30 mouse cellular contexts compared by ENCODE assay signal in genomic region chr1:52048711-52049110, GRCm38 (mm10).
DNase-seq lines count a peak whose midpoint lies in the region; ATAC-seq and TF ChIP-seq lines count a peak whose summit lies in the region.
"Had no signal": no experiment of that assay in that cellular context is flagged by ENCODE, and none has a peak within 500 bp of the region (broad histone marks: within the 10 kb centered on the region; RNA-seq: fewer than 3 reads in every experiment).

No protein-coding gene starts in this region.

- H3K4me2 ChIP-seq in midbrain, embryonic 14.5 days (ENCODE audit: low read length), result no peak overlapping the region
- no peak overlapping the region for H3K4me2 ChIP-seq in midbrain, embryonic 13.5 days (replicated peaks)
- H3K4me2 ChIP-seq: embryonic facial prominence, embryonic 13.5 days; heart, embryonic 11.5 days; limb, embryonic 15.5 days; lung, embryonic 14.5 days; neural tube, embryonic 12.5 days had no signal

- intact Hi-C loops in left cerebral cortex, postnatal 4 days (cut with DNase I), result no loop called here

- TF ChIP-seq CTCF in brain, embryonic 14.5 days (IDR thresholded peaks at IDR 0.05; ENCODE audit: borderline replicate concordance, extremely low read depth, insufficient read depth, insufficient read length), result no peak

- H3K9me3 ChIP-seq in midbrain, embryonic 14.5 days (ENCODE audit: control insufficient read depth, low read length), result no peaks in the 10 kb centered on the region
- H3K9me3 ChIP-seq in midbrain, embryonic 13.5 days, result no peaks in the 10 kb centered on the region
- H3K9me3 ChIP-seq: embryonic facial prominence, embryonic 13.5 days; hindbrain, embryonic 10.5 days; limb, embryonic 15.5 days; megakaryocyte, embryonic 14.5 days; neural tube, embryonic 12.5 days had no signal

- 41% methylated on average over 2 of the region's 2 CpGs for WGBS in midbrain, embryonic 14.5 days
- 47% methylated on average over 2 of the region's 2 CpGs for WGBS in midbrain, embryonic 13.5 days

- TF ChIP-seq POLR2A in brain, embryonic 14.5 days (IDR thresholded peaks at IDR 0.05; ENCODE audit: borderline replicate concordance, extremely low read depth, insufficient read depth, insufficient read length, poor library complexity, severe bottlenecking), result no peak

- H3K9ac ChIP-seq in midbrain, embryonic 14.5 days (replicated peaks; ENCODE audit: low read length), result no peak overlapping the region
- no peak overlapping the region for H3K9ac ChIP-seq in midbrain, embryonic 13.5 days (replicated peaks)
- H3K9ac ChIP-seq: embryonic facial prominence, embryonic 13.5 days; limb, embryonic 15.5 days; liver, embryonic 14.5 days; lung, embryonic 14.5 days; neural tube, embryonic 12.5 days had no signal

- H3K36me3 ChIP-seq in midbrain, embryonic 14.5 days (ENCODE audit: control insufficient read depth, insufficient read depth, low read length), result no peaks in the 10 kb centered on the region
- H3K36me3 ChIP-seq in midbrain, embryonic 13.5 days, result no peaks in the 10 kb centered on the region
- H3K36me3 ChIP-seq: embryonic facial prominence, embryonic 13.5 days; hindbrain, embryonic 10.5 days; limb, embryonic 15.5 days; neural tube, embryonic 12.5 days had no signal

- H3K27me3 ChIP-seq in midbrain, embryonic 14.5 days (ENCODE audit: control insufficient read depth, insufficient read depth, low read length), result no peaks in the 10 kb centered on the region
- H3K27me3 ChIP-seq in midbrain, embryonic 13.5 days, result no peaks in the 10 kb centered on the region
- H3K27me3 ChIP-seq: embryonic facial prominence, embryonic 13.5 days; limb, embryonic 15.5 days; megakaryocyte, embryonic 14.5 days; neural tube, embryonic 12.5 days had no signal

- no peak overlapping the region for H3K27ac ChIP-seq in midbrain, embryonic 14.5 days (replicated peaks; ENCODE audit: low read depth, low read length)
- no peak overlapping the region for H3K27ac ChIP-seq in midbrain, embryonic 13.5 days
- H3K27ac ChIP-seq: embryonic facial prominence, embryonic 13.5 days; hindbrain, embryonic 10.5 days; kidney, postnatal 0 days; limb, embryonic 15.5 days; liver, embryonic 14.5 days; neural tube, embryonic 12.5 days had no signal

- ATAC-seq in frontal cortex, adult (ENCODE audit: low TSS enrichment), result peak; percentile 98
- ATAC-seq in midbrain, embryonic 14.5 days (ENCODE audit: low FRiP score, low TSS enrichment), result no peak
- ATAC-seq in midbrain, embryonic 13.5 days, result no peak
- ATAC-seq: inflammation-experienced regulatory T-cells, adult 6 months had no signal

- no peaks in the 10 kb centered on the region for H3K4me1 ChIP-seq in midbrain, embryonic 14.5 days (ENCODE audit: control insufficient read depth, insufficient read depth, low read length)
- 0 out of 2 replicates have a peak, but pooled peaks cover 4% of the 10 kb centered on the region for H3K4me1 ChIP-seq in midbrain, embryonic 13.5 days (replicated peaks)
- H3K4me1 ChIP-seq: embryonic facial prominence, embryonic 13.5 days; limb, embryonic 15.5 days; neural tube, embryonic 12.5 days had no signal

- no peak for DNase-seq in frontal cortex, postnatal 14 days (ENCODE audit: low spot score in 2 of 2)
- DNase-seq in midbrain, embryonic 14.5 days, result peak; percentile 42
- DNase-seq in brain, embryonic 14.5 days (ENCODE audit: low read depth), result peak; percentile 51
- DNase-seq in mesoderm, embryonic 11.5 days (ENCODE audit: low read depth, low spot score), result peak; percentile 9
- DNase-seq in urinary bladder, postnatal 25 days (ENCODE audit: low spot score), result no peak
- no peak for DNase-seq in left cerebral cortex, postnatal 4 days
- DNase-seq: adrenal gland, postnatal 36 days; cerebellum, adult 2 months; cerebellum, postnatal 25 days; embryo, embryonic 11 days; gastrocnemius, postnatal 14 days; heart, adult 11 months; heart, postnatal 10 days; kidney, adult 18-20 months; lung, embryonic 14.5 days; lung, postnatal 36 days; right cerebral cortex, postnatal 25 days; thymus, postnatal 25 days had no signal

- H3K4me3 ChIP-seq in midbrain, embryonic 14.5 days (replicated peaks; ENCODE audit: low read depth, low read length), result no peak overlapping the region
- no peak overlapping the region for H3K4me3 ChIP-seq in midbrain, embryonic 13.5 days (replicated peaks)
- H3K4me3 ChIP-seq: embryonic facial prominence, embryonic 13.5 days; erythroblast, embryonic 14.5 days; hindbrain, embryonic 10.5 days; limb, embryonic 15.5 days; megakaryocyte, embryonic 14.5 days; neural tube, embryonic 12.5 days had no signal

Comparison
In these comparisons a context has a peak if more than half of its experiments do, and no peak if none do; other contexts are left out.
1. DNase-seq: peak in midbrain, embryonic 14.5 days (single experiment), brain, embryonic 14.5 days (single experiment) and mesoderm, embryonic 11.5 days (single experiment); none in frontal cortex, postnatal 14 days (0 of 2), urinary bladder, postnatal 25 days (single experiment) and left cerebral cortex, postnatal 4 days (single experiment).